Mouse (Mus musculus) cortical plate, adult 2 months (tissue): ENCODE measurements around the gene E430018J23Rik.
"Not testable (repeated sequence)": the region's sequence is repeated elsewhere in the genome, so short reads cannot be mapped to it uniquely, and the experiment has no call there.

Experiments used
- CTCF ChIP-seq: fragments of 200-500 bp; IDR thresholded peaks from 2 replicates; pipeline ENCODE4 v1.5.1; 2011; ENCODE audit warnings: mild to moderate bottlenecking, control low read depth, low read length; ENCODE audit not compliant: insufficient read depth; ENCODE audit errors: extremely low read depth
- POLR2A ChIP-seq: fragments of 200-500 bp; IDR thresholded peaks from 2 replicates; pipeline ENCODE4 v1.6.1; 2011; ENCODE audit warnings: mild to moderate bottlenecking, low read length, control low read depth; ENCODE audit not compliant: insufficient read depth; ENCODE audit errors: extremely low read depth

- TF ChIP-seq POLR2A, CTCF: not testable (repeated sequence)
These were observed 51.6 kb downstream of the E430018J23Rik start for GRCm38 (mm10) chr7:127341861-127342260.
